Mouse (Mus musculus) cortical plate, adult 2 months (tissue): Measurements from ENCODE around the gene Lrp6.

Experiments
- CTCF ChIP-seq: fragments of 200-500 bp; IDR thresholded peaks from 2 replicates; pipeline ENCODE4 v1.5.1; 2011; ENCODE audit warnings: mild to moderate bottlenecking, control low read depth, low read length; ENCODE audit not compliant: insufficient read depth; ENCODE audit errors: extremely low read depth
- POLR2A ChIP-seq: fragments of 200-500 bp; IDR thresholded peaks from 2 replicates; pipeline ENCODE4 v1.6.1; 2011; ENCODE audit warnings: mild to moderate bottlenecking, low read length, control low read depth; ENCODE audit not compliant: insufficient read depth; ENCODE audit errors: extremely low read depth

- TF ChIP-seq CTCF = no peak
- TF ChIP-seq POLR2A = no peak
Measured at GRCm38 (mm10) chr6:134509731-134510226, 57.0 kb downstream of the Lrp6 start.
